Mouse (Mus musculus) embryo, embryonic 11.5 days (tissue): ENCODE measurements around the gene Rsph10b.
"Not testable (repeated sequence)": the region's sequence is repeated elsewhere in the genome, so short reads cannot be mapped to it uniquely, and the experiment has no call there.

ENCODE experiments used
- DNase-seq: peaks from one replicate; pipeline ENCODE4 v3.0.0-alpha.2; 2012; ENCODE audit warnings: low read depth, low spot score

Rsph10b gene

GRCm38 (mm10) chr5:143993260-143993659, 60.4 kb downstream of the Rsph10b start:
- no peak for DNase-seq

DNA sequence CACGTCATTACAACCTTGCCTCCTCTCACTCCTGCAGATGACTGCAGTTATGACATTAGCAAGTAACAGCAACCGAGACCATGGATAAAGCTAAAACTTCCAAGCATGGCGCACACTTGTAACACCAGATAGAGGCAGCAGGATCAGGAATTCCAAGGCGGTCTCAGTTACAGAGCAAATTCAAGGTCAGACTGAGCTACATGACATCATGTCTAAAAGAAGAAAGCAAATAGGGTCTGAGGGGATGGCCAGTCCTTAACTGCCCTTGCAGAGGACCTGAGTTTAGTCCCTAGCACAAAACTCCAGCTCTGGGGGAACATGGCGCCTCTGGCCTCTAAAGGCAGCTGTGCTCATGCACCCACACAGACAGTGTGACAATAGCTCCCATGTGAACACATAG, 61.0 kb downstream of the Rsph10b start:
- no peak for DNase-seq

DNA sequence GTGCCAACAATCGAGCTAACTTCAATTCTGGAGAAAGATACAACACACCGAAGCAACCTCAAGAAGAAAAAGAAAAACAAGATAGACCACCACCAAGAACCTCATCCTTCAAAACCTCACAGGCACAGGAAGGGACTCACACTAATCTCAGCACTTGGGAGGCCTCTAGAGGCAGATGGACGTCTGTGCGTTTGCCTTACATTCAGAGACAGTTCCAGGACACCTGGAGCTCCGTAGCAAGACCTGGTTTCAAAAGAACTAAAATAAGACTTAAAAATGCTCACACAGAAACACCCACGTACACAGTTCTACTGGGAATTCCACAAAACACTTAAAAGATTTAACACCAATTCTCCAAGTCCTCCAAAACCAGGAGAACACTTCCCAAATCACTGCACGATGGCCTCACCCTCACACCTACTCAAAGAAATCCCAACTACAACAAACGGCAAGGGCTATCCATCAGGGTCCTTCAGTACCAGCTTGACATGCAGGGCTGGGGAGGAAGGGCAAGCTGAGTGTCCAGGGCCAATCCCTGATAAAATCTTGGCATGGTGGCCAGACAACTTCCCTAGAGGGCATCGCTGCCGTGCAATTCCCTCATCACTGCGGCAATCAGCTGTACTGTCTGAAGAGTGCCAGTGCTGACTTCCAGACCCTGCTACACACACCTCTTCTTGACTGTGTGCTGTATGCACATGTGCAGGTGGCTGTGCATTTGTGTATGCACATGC, 62.0 kb downstream of the Rsph10b start:
- no peak for DNase-seq

DNA sequence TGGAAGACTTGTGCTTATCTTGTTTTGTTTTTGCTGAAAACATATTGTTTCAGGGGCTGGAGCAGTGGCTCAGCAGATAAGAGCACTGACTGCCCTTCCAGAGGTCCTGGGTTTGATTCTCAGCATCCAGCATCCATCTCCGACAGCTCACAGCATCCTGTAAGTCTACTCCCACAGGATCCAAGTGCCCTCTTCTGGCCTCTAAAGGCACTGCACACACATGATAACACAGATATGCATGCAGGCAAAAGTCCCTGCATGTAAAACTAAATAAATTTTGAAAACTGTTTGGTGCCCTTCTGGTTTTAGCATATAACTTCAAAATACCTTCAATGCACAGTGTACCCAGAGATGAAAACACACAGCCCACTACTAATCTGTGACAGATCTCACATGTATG, 66.6 kb downstream of the Rsph10b start:
- no peak for DNase-seq

DNA sequence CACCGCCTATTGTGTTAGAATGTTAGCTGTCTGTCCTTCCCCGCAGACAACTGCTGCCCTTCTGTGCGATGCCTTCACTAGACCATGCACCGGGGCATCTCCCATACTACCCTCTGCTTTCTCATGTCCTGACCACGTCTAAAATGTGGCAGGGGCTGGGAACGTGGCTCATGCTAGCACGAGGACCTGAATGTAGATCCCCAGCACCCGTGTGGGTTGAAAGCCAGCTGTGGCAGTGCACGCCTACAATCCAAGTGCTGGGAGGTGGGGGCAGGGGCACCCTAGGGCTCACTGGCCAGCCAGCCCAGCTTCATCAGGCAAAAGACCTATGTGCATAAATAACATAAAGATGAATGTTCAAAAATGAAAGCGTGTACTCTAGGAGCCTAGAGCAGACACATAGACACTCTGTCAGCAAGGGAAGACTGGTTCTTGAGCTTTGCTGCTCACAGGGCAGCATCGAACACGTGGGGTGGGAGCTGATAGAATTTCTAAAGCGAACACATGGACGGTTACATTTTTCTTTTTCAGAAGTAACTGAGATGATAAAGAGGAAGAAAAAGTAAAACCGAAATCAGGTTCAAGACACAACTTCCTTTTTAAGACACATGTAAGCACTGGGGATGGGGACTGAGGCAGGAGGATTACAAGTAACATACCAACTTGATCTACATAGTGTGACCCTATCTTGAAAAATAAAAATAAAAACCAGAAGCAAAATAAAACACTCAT, 69.8 kb downstream of the Rsph10b start:
- no peak for DNase-seq

GRCm38 (mm10) chr5:144013366-144014134, 80.7 kb downstream of the Rsph10b start:
- DNase-seq = not testable (repeated sequence)

DNA sequence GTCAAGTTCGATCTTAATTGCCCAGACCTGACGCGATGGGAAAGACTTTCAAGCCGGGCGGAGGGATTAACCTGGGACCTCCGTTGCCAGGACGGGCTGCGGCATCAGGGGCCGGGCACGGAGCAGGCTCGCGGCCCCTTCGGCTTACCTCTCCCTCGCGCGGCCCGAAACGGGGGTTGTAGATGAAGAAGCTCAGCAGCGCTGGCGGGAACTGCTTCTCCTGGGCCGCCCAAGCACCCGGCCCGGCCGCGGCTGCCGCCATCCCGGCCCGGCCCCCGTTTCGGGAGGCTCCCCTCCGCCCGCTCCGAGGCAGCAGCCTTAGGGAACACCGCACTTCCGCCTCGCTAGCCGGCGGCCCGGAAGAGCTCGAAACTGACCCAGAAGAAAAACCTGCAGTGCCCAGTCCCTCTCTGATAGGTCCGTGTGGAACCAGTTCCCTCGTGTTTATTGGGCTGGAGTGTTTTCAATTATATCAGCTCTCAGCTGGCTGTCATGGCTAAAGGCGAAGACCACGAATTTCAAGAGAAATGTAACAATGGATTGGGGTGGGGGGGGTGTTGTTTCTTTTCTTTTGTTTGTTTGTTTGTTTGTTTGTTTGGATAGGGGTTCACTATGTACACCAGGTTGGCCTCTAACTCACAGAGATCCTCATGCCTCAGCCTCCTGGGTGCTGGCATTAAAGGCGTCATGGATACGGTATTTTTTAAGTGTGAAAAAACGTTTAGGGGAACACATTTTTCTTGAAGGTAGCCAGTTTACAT, 81.9 kb downstream of the Rsph10b start, which contains the start of gene Ccz1:
Gene Ccz1 (minus strand): TSS at position 327 of the 761 bp plus-strand sequence.
- peak; percentile 67 for DNase-seq

DNA sequence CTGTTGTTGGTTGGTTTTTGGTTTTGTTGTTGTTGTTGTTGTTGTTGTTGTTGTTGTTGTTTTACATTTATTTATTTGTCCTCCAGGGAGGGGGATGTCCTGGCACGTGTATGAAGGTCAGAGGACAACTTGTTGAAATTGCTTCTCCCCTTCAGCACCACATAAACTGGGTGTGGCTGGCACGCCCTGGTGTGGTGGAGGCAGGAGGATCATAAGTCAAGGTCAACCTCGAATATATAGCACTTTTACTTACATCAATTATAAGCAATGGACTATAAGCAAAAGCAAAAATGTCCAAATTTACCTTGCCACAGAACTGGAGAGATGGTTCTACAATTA, 82.4 kb downstream of the Rsph10b start:
- DNase-seq = no peak

- no peak for DNase-seq
Measured at GRCm38 (mm10) chr5:144015845-144016244, 83.0 kb downstream of the Rsph10b start.

DNA sequence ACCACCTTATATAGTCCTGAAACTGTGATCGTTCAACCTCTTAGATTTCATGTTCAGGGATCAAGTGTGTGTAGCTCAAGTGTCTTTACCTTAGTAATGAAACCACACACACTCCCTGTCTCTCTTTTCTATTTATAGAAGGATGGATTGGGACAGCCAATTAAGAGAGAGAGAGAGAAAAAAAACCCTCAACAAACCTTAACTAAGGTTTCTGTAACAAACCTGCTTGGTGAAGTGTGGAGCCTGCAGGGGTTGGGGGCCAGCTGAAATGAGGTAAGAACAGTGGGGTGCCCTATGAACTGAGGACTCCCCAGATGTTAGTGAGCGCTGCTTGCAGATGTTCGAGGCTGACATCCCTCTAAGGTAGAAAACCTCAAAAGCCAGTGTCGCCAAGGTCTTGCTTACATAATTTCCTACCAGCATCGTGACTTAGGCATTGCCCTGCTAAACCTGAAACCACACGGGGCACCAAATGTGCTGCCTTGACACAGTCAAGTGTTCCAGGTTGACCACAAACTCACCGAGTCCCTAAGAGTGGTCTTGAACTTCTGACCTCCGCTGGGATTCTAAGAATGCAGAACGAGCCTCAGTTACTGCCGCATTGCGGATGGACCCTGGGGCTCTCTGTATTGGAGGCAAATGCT, 93.9 kb downstream of the Rsph10b start, which contains the start of gene Ocm:
Gene Ocm (minus strand): TSS at position 51 of the 644 bp plus-strand sequence.
- no peak for DNase-seq

DNA sequence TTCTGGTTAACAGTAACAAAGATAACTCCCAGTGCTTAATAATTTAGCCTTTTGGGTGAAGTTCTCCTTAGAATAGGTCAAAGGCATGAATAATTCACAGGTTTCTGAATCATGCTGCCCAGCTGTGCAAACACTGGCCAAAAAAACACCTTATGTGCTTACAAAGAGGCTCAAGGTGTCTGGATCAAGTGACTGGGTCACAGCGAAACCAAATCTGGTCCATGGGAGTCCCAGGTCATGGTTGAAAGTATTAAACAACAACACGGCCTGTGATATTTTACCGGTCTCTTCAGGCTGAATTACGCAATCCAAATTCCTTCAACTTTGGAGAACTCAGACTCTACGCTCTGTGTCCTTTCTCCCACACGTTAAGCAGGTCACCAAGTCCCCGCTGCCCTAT, 99.7 kb downstream of the Rsph10b start:
- no peak for DNase-seq

DNA sequence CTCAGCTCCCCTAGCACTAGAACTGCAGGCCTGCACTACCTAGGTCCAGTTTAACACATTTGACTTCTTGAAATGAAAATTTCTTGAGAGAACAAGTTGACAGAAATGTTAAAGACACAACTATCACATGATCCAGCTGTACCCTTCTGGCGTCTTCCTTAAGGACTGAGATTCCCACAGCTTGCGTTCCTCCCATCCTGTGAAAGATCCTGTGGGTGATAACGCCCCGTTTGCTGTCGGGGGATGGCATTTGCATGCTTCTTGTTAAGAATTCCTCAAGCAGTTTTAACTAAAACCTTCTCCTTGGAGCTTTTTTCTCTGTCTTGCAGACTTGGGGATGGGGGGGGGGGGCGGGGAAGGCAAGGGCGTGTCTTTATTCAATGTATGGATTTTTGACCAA, 101.7 kb downstream of the Rsph10b start:
- DNase-seq = no peak
